9 mouse cellular contexts compared by ENCODE assay signal in the genomic region with DNA sequence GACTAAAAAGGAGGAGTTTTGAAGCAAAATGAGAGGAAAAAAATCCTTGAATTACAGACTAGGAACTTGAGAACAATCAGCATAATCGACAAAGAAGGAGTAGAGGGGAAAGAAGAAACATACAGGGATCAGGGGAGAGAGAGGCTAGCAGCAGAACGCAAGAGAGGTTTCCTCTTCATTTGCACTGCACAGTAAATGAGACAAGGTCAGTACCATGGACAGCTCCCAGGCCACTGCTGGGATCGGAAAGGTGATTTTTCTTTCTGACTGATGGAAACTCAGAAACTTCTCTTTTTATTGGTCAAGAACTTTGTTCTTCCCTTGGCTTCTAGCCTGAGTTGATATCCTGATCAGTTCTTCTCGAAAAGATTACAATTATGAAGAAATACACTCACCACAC. TPM values are rescaled to one million over a fixed set of nuclear protein-coding genes. Genes with fewer than 3 reads are reported as not detected.
DNase-seq lines count a peak whose midpoint lies in the region; ATAC-seq and TF ChIP-seq lines count a peak whose summit lies in the region.
"Had no signal": no experiment of that assay in that cellular context is flagged by ENCODE, and none has a peak within 500 bp of the region (broad histone marks: within the 10 kb centered on the region; RNA-seq: fewer than 3 reads in every experiment).

No protein-coding gene starts in this region.

- no peak overlapping the region for H3K9ac ChIP-seq in forebrain, embryonic 11.5 days (ENCODE audit: low read length)
- no peak overlapping the region for H3K9ac ChIP-seq in forebrain, postnatal 0 days
- no peak overlapping the region for H3K9ac ChIP-seq in hindbrain, embryonic 16.5 days (ENCODE audit: low read depth, low read length)
- H3K9ac ChIP-seq in midbrain, postnatal 0 days (replicated peaks; ENCODE audit: low read length, poor library complexity, severe bottlenecking): no peak overlapping the region
- no peak overlapping the region for H3K9ac ChIP-seq in intestine, embryonic 15.5 days

- peaks cover 6% of the 10 kb centered on the region; the same call in 1 of the 2 replicates for H3K27me3 ChIP-seq in forebrain, embryonic 11.5 days (ENCODE audit: control insufficient read depth, insufficient read depth, low read length)
- H3K27me3 ChIP-seq in forebrain, postnatal 0 days (ENCODE audit: insufficient read depth, low read length): no peaks in the 10 kb centered on the region
- no peaks in the 10 kb centered on the region for H3K27me3 ChIP-seq in hindbrain, embryonic 16.5 days (replicated peaks; ENCODE audit: control insufficient read depth, insufficient read depth, low read length)
- H3K27me3 ChIP-seq in midbrain, postnatal 0 days (ENCODE audit: insufficient read depth, low read length): no peaks in the 10 kb centered on the region
- H3K27me3 ChIP-seq in thymus, adult 2 months (ENCODE audit: control insufficient read depth, insufficient read depth, low read length): no peaks in the 10 kb centered on the region
- peaks cover 3% of the 10 kb centered on the region; the same call in 1 of the 2 replicates for H3K27me3 ChIP-seq in intestine, embryonic 15.5 days (replicated peaks)

- TF ChIP-seq POLR2A in thymus, adult 2 months (IDR thresholded peaks at IDR 0.05; ENCODE audit: control insufficient read depth, extremely low read depth, insufficient read depth, low read length, poor library complexity): no peak

- no peak overlapping the region for H3K27ac ChIP-seq in forebrain, embryonic 11.5 days (ENCODE audit: low read depth, low read length)
- no peak overlapping the region for H3K27ac ChIP-seq in forebrain, postnatal 0 days (ENCODE audit: low read depth, low read length)
- H3K27ac ChIP-seq in hindbrain, embryonic 16.5 days (ENCODE audit: low read depth, low read length): no peak overlapping the region
- H3K27ac ChIP-seq in midbrain, postnatal 0 days (ENCODE audit: low read depth, low read length): no peak overlapping the region
- H3K27ac ChIP-seq in thymus, adult 2 months (ENCODE audit: control insufficient read depth, insufficient read depth, low read length): no peak overlapping the region
- no peak overlapping the region for H3K27ac ChIP-seq in intestine, embryonic 15.5 days
- H3K27ac ChIP-seq: macrophage had no signal

- peak; percentile 78 for DNase-seq in forebrain, embryonic 11.5 days (ENCODE audit: low spot score)
- DNase-seq in forebrain, postnatal 0 days: no peak
- peak; percentile 8 for DNase-seq in right cerebral cortex, postnatal 14 days
- DNase-seq in right cerebral cortex, postnatal 36 days (ENCODE audit: low spot score in 2 of 2): no peak
- no peak for DNase-seq in midbrain, postnatal 0 days (ENCODE audit: low spot score)
- no peak for DNase-seq in thymus, adult 2 months

- no peak overlapping the region for H3K4me3 ChIP-seq in forebrain, embryonic 11.5 days (ENCODE audit: low read depth, low read length)
- H3K4me3 ChIP-seq in forebrain, postnatal 0 days (ENCODE audit: low read depth, low read length): no peak overlapping the region
- no peak overlapping the region for H3K4me3 ChIP-seq in hindbrain, embryonic 16.5 days (ENCODE audit: low read length)
- H3K4me3 ChIP-seq in midbrain, postnatal 0 days (ENCODE audit: low read depth, low read length): peak overlapping the region; percentile 73; the same call in 1 of the 2 replicates
- H3K4me3 ChIP-seq in thymus, adult 2 months (ENCODE audit: control insufficient read depth, insufficient read depth, low read length): no peak overlapping the region
- no peak overlapping the region for H3K4me3 ChIP-seq in intestine, embryonic 15.5 days (replicated peaks)

- no peaks in the 10 kb centered on the region for H3K9me3 ChIP-seq in forebrain, embryonic 11.5 days (ENCODE audit: control insufficient read depth, low read length)
- H3K9me3 ChIP-seq in forebrain, postnatal 0 days (ENCODE audit: low read length): no peaks in the 10 kb centered on the region
- H3K9me3 ChIP-seq in hindbrain, embryonic 16.5 days (ENCODE audit: control insufficient read depth, low read length): no peaks in the 10 kb centered on the region
- H3K9me3 ChIP-seq in midbrain, postnatal 0 days (ENCODE audit: low read length): no peaks in the 10 kb centered on the region
- no peaks in the 10 kb centered on the region for H3K9me3 ChIP-seq in intestine, embryonic 15.5 days

- ATAC-seq in forebrain, embryonic 11.5 days (replicated peaks; ENCODE audit: low FRiP score): no peak
- ATAC-seq in forebrain, postnatal 0 days: no peak
- no peak for ATAC-seq in hindbrain, embryonic 16.5 days
- ATAC-seq in midbrain, postnatal 0 days (ENCODE audit: low FRiP score): no peak
- ATAC-seq in intestine, embryonic 15.5 days: no peak

- WGBS in forebrain, embryonic 11.5 days: 3% methylated on average over 4 of the region's 4 CpGs
- 4% methylated on average over 4 of the region's 4 CpGs for whole genome bisulfite sequencing in forebrain, postnatal 0 days
- whole genome bisulfite sequencing in hindbrain, embryonic 16.5 days: 8% methylated on average over 4 of the region's 4 CpGs
- WGBS in midbrain, postnatal 0 days: 11% methylated on average over 4 of the region's 4 CpGs
- WGBS in thymus, adult 2 months: 17% methylated on average over 4 of the region's 4 CpGs
- 4% methylated on average over 4 of the region's 4 CpGs for WGBS in intestine, embryonic 15.5 days

- TF ChIP-seq CTCF in forebrain, postnatal 0 days (IDR thresholded peaks at IDR 0.05; ENCODE audit: low read depth): no peak
- no peak for TF ChIP-seq CTCF in midbrain, postnatal 0 days (IDR thresholded peaks at IDR 0.05)
- no peak for TF ChIP-seq CTCF in thymus, adult 2 months (IDR thresholded peaks at IDR 0.05; ENCODE audit: borderline replicate concordance, control insufficient read depth, extremely low read depth, insufficient read depth, low read length, poor library complexity)

- H3K36me3 ChIP-seq in forebrain, embryonic 11.5 days (ENCODE audit: control insufficient read depth, insufficient read depth, low read length): no peaks in the 10 kb centered on the region
- no peaks in the 10 kb centered on the region for H3K36me3 ChIP-seq in forebrain, postnatal 0 days (ENCODE audit: insufficient read depth)
- no peaks in the 10 kb centered on the region for H3K36me3 ChIP-seq in hindbrain, embryonic 16.5 days (ENCODE audit: control insufficient read depth, insufficient read depth, low read length)
- H3K36me3 ChIP-seq in midbrain, postnatal 0 days (ENCODE audit: insufficient read depth, low read length): no peaks in the 10 kb centered on the region
- no peaks in the 10 kb centered on the region for H3K36me3 ChIP-seq in thymus, adult 2 months (ENCODE audit: control insufficient read depth, insufficient read depth, low read length)
- no peaks in the 10 kb centered on the region for H3K36me3 ChIP-seq in intestine, embryonic 15.5 days

- no peak overlapping the region for H3K4me2 ChIP-seq in forebrain, embryonic 11.5 days (ENCODE audit: low read depth, low read length, severe bottlenecking)
- no peak overlapping the region for H3K4me2 ChIP-seq in forebrain, postnatal 0 days (ENCODE audit: low read depth)
- peak overlapping the region; percentile 23 for H3K4me2 ChIP-seq in hindbrain, embryonic 16.5 days (ENCODE audit: low read length)
- peak overlapping the region; percentile 70 for H3K4me2 ChIP-seq in midbrain, postnatal 0 days (ENCODE audit: low read depth, low read length, poor library complexity, severe bottlenecking)
- no peak overlapping the region for H3K4me2 ChIP-seq in intestine, embryonic 15.5 days (replicated peaks)

- H3K4me1 ChIP-seq in forebrain, embryonic 11.5 days (replicated peaks; ENCODE audit: control insufficient read depth, insufficient read depth, low read length): 0 out of 2 replicates have a peak, but pooled peaks cover 1% of the 10 kb centered on the region
- no peaks in the 10 kb centered on the region for H3K4me1 ChIP-seq in forebrain, postnatal 0 days (ENCODE audit: insufficient read depth)
- peaks cover 3% of the 10 kb centered on the region; the same call in 1 of the 2 replicates for H3K4me1 ChIP-seq in hindbrain, embryonic 16.5 days (ENCODE audit: control insufficient read depth, insufficient read depth, low read depth, low read length)
- H3K4me1 ChIP-seq in midbrain, postnatal 0 days (ENCODE audit: insufficient read depth, low read length): no peaks in the 10 kb centered on the region
- H3K4me1 ChIP-seq in thymus, adult 2 months (replicated peaks; ENCODE audit: control insufficient read depth, insufficient read depth, low read length): no peaks in the 10 kb centered on the region
- H3K4me1 ChIP-seq in intestine, embryonic 15.5 days (replicated peaks): 0 out of 2 replicates have a peak, but pooled peaks cover 6% of the 10 kb centered on the region

RNA-seq across cellular contexts. Expression of a gene that starts 1.4 kb away (rescaled TPM):
- polyA plus RNA-seq in forebrain, embryonic 11.5 days (2014; fragmentation: Nextera tagmentation; extraction: Ambion mirVana): 4.2 and 5.8 TPM in 2 replicates
- 74.6 and 88.8 TPM in 2 replicates for total RNA-seq in forebrain, postnatal 0 days (2014; rRNA removed)
- polyA plus RNA-seq in forebrain, postnatal 0 days (2015; fragmentation: Nextera tagmentation; extraction: Ambion mirVana): 38.2 and 56.4 TPM in 2 replicates
- 86.3 and 92.0 TPM in 2 replicates for polyA plus RNA-seq in hindbrain, embryonic 16.5 days (2015; fragmentation: Nextera tagmentation; extraction: Ambion mirVana)
- 108 and 116 TPM in 2 replicates for total RNA-seq in midbrain, postnatal 0 days (2014; rRNA removed)
- 76.3 and 80.1 TPM in 2 replicates for polyA plus RNA-seq in midbrain, postnatal 0 days (2015; fragmentation: Nextera tagmentation; extraction: Ambion mirVana)
- polyA plus RNA-seq in thymus, adult 2 months (2012; rRNA removed): 0.17 and 0.26 TPM in 2 replicates
- 6.1 and 6.3 TPM in 2 replicates for polyA plus RNA-seq in intestine, embryonic 15.5 days (2015; fragmentation: Nextera tagmentation; extraction: Ambion mirVana)
- polyA plus RNA-seq: macrophage had no signal

Comparison
In these comparisons a context has a peak if more than half of its experiments do, and no peak if none do; other contexts are left out.
1. DNase-seq: peak in forebrain, embryonic 11.5 days (single experiment) and right cerebral cortex, postnatal 14 days (single experiment); none in forebrain, postnatal 0 days (single experiment), right cerebral cortex, postnatal 36 days (0 of 2), midbrain, postnatal 0 days (single experiment) and thymus, adult 2 months (single experiment).
2. H3K4me2 ChIP-seq: peak in hindbrain, embryonic 16.5 days (single experiment) and midbrain, postnatal 0 days (single experiment); none in forebrain, embryonic 11.5 days (single experiment), forebrain, postnatal 0 days (single experiment) and intestine, embryonic 15.5 days (single experiment).